Mouse (Mus musculus): ENCODE measurements around the gene Slc39a10.
"Not testable (repeated sequence)": the region's sequence is repeated elsewhere in the genome, so short reads cannot be mapped to it uniquely, and the experiment has no call there.

Slc39a10 gene

DNA sequence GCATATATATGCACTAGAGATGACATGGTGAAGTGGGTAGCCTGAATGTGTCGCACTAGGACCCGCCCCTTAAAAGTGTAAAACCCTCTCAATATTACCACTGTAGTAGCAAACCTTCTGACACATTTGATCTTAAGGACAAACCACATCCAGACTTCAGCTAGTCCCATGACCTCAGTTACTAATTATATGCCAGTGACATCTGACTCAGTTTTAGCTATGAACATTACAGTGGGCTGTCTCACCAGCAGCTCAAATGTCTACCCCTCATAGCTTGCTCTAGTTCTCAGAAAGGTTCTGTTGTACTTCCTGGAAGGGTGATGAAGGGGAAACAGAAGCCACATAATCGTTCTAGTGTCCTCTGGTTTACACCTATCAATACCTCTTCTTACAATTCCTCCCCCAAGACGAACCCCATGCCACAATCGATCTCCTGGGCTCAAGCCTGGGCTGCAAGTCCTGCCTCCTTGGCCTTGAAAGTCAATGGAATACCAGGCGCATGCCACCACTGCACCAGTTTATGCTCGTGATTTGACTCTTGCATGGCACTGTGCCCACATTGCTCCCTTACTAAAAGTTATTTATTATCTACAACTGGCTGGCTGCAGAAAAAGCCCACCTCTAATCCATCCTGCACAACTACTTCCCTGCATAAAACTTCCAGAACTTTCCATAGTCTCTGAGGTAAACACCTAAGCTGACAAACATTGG is 28.3 kb downstream of the Slc39a10 start:
- DNase-seq (ENCODE audit: low spot score in 2 of 2): no peak

DNA sequence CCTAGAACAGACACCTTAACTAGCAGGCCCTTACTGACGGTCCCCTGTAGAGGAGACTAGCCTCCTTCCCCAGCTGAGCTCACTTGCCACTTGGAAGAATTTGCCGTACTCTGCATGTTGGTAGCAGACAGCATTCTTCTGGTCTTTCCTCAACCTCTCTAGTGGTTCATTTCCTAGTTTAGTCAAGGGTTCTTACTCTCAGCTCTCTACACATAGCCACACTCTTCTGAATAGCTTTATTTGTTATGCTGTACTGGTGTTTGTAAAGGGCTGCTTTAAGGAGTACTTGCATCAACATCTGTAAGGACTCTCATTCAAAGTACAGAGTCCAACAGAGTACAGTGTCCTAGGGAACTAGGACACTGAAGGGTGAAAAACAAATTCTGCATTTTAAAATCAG is 29.2 kb downstream of the Slc39a10 start:
- DNase-seq (ENCODE audit: low spot score in 2 of 2): no peak

DNA sequence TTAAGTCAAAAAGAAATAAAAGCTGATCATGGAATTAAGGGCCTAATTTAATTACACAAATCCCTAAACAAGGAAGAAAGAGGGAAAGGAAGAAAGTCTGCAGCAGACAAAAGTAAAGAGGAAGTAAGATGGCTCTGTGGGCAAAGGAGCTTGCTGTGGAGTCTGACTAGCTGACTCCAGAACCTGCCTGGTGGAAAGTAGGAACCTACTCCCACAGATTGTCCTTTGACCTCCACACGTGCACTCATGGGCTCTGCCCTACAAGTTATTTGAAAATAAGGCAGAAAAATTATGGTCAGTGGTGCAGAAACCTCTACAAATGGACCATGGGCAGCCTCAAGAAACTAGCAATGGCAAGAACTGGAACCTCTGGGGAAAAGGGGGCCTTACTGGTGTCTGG is 32.6 kb downstream of the Slc39a10 start:
- no peak for DNase-seq (ENCODE audit: low spot score in 2 of 2)

DNA sequence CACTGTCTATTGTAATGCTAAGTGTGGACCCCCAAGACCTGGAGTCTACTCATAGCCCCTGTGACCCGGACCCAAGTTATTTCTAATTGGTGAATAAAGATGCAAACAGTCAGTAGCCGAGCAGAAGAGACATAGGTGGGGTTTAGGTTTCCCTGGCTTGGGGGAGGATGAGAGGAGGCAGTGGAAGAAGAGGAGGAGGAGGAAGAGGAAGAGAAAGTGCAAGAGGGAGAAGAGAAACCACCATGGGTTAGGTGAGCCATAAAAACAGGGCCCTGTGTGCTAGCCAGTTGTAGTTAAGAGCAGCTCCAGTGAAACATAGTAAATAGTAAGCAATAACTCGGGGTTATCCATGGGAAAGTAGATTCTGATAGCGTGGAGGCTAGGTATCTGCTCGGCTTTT is 34.1 kb downstream of the Slc39a10 start:
- no peak for DNase-seq (ENCODE audit: low spot score in 2 of 2)

DNA sequence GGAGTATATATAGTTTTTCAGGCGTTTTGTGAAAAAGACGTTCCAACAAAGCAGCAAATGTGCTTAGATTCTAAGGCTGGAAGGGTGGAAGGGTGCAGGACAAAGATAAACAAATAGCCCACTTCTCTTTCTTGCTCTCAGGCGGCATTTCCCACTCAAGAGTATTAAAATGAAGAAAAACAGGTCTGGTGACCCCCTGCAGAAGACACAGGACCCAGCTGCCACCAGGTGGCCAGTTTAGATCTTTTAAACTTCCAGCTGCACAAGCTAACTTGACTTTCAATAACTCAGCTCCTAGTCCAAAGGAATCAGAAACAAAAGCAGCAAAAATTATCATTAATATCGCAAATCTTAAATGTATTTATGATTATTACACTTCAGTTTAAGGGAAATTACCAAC is 36.2 kb downstream of the Slc39a10 start:
- no peak for DNase-seq (ENCODE audit: low spot score in 2 of 2)

DNA sequence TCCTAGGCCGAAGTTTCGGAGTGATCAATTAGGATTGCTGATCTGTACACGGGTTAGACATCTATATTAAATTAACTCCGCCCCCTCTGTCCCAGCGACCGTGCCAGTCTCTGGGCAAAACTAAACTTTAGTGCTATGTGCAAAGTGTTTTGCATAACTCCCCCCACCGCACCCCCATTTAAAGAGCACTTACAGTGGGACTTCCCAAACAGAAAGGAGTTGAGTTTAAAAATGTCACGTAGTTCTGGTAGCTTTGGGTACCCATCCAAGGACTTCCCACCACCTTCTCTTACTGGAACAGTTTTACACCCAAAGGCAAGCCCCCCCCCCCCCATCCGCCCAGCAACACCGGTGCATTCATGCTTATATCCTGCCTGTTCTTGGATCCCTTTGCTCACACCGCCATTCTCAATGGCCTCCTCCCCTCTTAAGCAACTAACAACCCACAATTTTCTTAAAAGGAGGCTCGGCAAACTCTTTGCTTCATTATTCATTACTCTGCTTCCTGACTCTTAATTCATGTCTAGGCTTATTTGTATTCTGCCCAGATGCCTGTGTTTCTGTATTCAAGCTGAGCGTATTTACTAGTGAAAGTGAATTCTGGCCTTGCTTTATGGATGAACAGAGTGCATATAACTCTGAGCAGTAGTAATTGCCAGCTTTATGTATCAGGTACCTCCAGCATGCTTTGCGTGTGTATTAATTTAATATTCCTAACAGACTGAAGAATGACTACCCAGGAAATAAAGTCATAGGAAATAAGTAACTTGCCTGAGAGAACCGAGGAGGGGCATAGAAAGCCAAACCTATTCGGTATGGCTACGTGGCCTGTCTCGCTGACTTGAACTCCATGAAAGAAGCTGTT is 38.4 kb downstream of the Slc39a10 start:
- DNase-seq (ENCODE audit: low spot score in 2 of 2): no peak

DNA sequence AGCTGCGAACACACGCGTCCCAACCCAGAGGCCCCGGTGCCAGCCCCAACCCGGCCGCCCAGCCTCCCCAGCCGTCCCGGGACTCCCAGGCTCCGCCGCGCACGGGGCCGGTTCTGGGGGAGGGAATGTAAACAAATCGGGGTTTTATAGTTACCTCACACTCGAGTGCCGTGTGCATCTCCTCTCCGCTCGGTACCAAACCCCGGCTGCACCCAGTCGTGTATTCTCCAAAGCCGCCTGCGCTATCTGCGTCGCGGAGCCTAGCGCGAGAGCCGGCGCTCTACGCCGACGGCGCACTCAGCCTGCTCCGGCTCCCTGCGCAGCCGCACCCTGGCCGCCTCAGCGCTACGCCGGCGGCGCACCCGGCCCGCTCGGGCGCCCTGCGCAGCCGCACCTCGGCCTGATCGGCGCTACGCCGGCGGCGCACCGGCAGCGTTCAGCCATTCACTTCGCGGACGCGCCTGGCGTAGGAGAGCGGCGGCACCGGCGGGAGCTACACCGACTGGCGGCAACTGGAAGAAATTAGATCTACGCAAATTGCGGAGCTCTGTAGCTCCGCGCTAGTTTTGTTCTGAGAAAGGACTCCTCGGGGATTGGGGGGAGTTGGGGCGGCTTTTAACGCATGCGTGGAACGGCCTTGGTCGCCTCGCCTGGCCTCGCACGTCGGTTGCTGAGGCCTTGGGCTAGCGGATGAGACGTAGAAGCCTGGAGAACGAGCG is 39.2 kb downstream of the Slc39a10 start:
- DNase-seq (ENCODE audit: low spot score in 2 of 2): peak; percentile 97 to 98

DNA sequence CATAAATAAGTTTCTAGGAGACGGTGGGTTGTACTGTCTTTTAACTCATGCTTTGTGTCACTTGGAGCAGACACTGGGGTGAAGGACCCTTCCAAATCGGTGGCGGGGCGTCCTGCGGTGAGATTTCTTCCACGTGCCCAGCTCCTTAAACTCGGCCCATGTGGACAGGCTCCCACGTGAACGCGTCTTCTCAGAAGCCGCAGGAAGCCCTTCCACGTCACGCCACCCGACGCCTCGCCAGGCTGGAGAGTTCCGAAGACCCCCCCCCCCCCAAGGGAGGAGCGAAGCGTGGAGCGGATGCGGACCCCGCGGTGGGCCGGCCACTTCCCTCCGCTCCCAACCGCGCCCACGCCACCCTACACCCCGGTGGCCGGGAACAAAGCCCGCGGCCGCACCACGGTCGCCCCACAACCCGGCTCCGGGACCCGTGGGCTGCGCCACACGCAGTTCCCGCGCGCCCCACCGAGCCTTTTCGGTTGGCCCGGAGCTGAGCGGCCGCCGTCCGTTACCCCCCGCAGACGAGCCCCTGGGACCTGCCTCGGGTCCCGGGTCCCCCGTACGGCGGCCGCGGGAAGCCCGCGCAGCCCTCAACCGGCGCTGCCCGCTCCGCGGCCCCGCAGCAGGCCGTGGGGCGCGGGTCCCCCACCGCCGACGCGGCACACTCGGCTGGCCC is 39.9 kb downstream of the Slc39a10 start:
- peak; percentile 71 to 74 for DNase-seq (ENCODE audit: low spot score in 2 of 2)

DNA sequence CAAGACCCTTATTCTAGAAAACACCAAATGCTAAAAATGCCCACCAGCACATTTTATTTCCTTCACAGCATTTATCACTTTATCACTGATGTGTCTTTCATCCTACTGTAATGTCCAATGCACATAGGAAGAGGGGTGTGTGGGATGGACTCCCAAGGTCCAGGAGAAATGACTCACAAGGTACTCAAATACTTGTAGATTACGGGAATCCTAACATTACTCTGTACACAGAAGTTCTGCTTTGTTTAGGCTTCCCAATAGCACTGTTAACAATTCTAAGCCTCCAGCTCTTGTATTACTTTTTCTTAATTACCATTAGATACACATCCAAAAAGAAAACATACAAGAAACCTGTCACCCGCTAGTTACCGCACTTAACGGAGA is 40.4 kb downstream of the Slc39a10 start:
- DNase-seq (ENCODE audit: low spot score in 2 of 2): no peak

DNA sequence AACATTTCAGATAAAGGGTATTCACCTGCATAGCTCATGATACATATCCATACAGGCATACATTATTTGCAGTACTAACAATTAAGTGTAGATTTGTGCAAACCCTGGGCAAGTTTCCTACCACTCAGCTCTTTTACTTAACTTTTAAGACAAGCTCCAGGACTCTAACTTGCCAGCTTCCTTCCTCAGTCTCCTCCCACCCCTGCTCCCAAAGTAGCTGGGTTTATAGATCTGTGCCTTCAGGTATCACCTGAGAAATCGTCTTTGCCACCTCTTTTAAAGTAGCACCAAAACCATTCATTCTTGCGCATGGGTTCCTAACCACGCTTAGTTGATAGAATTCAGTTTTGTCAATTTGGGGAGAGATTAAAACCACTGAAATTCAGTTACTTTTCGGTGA is 41.1 kb downstream of the Slc39a10 start:
- no peak for DNase-seq (ENCODE audit: low spot score in 2 of 2)

DNA sequence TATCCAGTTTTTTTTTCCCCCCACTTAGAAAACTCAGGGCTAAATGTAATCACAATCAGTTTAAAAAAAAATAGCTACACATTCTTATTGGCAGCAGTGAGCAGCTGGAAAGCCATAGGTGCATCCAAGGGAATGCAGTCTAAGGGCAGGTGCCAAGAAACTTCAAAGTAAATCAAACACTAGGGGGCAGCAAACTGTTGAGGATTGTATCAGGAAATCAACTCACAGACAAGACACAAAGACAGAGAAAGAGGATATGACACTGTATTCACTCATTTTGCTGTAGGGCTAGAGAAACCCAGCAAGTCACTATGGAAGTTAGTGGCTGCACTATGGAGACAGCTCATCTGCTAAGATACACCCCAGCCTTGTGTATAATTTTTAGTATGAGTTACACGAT is 42.9 kb downstream of the Slc39a10 start:
- DNase-seq (ENCODE audit: low spot score in 2 of 2): peak in 1 of 2 experiments; percentile 29

DNA sequence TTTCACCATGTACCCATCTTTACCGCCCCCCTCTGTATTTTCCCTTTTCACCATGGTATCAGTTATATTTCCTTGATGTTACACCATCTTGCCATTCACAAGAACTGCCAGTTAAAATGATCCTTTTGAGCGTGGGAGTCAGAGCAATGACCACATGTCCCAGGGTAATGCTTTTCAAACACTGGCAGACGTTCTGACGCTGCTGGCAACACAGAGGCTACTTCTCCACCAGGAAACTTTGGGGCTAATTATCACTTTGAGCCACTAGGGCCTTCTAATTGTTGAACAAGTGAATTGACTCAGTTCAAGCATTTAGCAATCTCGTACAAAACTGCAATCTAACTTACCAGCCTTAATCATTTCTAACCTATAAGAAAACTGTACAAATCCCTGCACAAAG is 47.4 kb downstream of the Slc39a10 start:
- no peak for DNase-seq (ENCODE audit: low spot score in 2 of 2)

DNA sequence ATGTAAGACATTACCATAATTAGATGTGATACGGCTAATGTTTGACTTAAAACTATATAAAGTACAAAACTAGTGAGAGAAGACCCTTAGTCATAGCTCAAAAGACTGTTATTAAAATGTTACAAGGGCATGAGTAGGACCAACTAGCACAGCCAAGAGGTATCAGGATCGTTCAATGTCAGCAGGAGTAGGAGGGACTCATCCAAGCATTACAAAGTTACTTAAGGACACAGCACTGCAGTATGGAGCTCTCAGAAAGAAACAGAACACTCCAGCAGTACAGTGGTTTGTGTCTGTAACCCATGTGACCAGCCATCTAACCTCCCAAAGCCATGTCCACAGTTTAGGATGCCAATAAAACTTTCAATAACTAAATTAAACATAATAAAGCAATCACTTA is 48.4 kb downstream of the Slc39a10 start:
- DNase-seq (ENCODE audit: low spot score in 2 of 2): no peak

DNA sequence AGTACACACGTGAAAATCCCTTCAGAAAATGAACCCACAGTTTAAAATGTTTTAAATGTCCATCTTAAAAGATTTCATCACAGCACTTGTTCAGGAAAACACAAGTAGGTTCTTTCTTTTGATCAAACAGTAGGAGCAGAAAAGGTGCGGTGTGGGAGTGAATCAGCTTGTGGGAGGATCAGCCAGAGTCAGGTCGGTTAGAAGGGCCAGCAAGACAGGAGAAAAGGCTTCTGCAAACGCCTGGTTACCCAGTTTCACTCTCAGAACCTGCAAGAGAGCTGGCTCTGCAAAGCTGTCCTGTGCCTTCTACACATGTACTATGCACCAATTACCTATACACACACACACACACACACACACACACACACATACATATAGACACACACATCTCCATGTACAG is 49.2 kb downstream of the Slc39a10 start:
- no peak for DNase-seq (ENCODE audit: low spot score in 2 of 2)

DNA sequence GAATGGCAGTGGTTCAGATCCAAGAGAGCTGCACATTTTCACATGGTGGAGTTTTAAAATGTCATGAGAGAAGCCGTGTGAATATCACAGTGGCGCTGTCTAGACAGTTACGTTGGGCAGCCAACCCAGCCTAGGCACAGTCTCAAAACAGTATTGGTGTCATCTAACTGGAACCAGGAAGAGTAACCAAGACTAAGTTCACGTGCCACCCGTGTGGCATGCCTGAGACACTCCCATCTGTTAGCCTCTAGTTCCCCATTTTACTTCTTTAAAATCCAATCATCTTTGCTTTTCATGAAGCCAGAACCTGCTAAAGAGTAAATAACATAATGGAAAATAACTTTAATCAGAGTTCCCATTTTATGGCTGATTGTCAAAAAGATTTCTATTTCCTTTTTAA is 60.7 kb downstream of the Slc39a10 start:
- no peak for DNase-seq (ENCODE audit: low spot score in 2 of 2)

DNA sequence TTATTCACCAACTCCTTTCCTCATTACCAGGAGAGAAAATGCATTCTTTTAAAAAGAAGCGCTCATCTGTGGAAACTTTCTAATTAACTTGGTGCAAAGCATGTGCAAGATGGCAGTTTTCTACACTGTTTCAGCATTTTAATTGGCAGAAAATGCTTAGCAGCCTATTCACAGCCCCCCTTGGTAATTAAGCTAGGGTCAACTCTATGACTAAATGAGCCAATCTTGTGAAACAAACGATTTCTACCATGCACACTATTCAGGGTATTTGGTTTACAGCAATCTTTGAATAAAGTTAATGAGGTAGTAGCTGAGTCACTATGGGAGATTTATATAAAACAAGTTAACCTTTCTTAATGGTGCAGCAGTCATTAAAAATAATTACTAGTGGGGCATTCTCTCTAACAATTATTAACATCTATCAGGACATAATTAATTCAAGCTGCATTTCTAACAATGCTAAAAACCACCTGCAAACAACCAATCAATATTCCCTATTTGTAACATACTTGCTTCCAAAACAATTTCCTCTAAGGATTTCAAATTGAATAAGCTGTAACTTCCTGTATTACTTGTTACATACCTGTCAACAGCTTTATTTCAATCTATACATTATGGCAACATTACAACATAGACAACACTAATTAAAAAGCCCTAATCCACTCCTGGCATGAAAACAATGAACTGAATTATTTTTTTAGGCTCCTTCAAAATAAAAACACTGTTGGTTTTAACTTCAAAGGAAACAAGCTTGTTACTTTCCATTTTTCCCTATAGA is 62.4 kb downstream of the Slc39a10 start:
- DNase-seq (ENCODE audit: low spot score in 2 of 2): no peak

DNA sequence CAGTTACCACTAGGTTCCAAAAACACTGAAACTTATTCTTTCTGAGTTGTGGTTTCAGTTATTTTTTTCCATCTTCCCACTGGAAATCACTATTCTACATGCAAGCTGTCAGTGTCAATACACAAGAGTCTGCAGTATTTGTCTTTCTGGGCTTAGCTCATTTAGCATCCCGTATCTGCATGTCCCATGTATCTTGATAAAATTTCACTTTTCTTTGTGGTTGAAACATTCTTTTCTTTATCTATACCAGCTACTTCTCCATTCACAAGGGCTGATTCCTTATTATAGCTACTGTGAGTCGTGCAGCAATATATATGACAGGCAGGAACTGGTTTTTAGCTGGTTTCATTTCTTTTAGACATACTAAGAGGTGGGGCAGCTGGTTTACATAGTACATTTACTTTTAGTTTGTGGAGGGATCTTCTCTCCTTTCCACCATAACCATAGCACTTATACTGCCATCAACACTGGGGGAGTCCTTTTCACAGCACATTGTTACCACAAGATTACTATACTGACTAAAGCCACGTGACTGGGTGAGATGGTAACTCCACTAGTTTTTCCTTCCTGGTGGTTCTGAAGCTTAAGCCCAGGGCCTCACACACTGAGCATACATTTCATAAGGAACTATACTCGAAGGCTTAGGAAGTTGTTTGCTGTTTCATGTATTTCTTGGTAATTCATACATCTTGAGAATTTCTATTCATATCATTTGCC is 70.2 kb downstream of the Slc39a10 start:
- DNase-seq (ENCODE audit: low spot score in 2 of 2): no peak

DNA sequence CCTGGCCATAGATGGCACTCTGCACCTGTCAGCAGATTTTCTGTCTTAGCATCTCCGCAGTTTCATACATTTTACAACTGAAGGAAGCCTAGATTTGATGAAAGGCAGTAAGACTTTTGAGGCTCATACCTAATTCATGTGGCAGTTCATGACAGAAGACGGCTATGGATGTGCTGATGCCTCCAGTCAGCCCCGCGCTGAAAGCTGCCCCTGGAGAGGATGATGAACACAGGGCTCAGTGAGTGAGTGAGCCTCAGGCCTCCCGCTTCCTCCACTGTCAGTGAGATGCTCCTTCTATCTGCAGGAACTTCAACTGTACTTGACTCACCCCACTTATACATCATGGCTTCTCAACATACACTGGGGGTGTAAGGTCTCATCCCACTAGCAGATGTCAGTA is 74.7 kb downstream of the Slc39a10 start:
- no peak for DNase-seq (ENCODE audit: low spot score in 2 of 2)

DNA sequence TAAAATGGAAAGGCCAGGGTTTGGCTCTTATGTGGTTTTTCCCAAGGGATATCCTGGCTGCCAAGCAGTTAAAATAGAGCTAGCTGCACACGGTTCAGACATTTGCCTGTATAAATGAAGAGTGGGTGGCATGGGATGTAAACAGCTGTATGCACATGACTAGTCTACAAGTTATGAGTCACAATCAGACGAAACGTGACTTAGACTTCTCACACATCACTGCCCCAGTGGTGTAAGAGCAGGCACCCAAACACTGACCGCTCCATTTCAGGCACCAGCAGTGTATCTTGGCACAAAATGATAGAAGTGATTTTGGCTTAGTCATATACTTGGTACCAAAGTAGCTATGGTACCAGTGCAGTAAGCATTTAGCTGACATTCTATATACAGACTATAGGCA is 84.0 kb downstream of the Slc39a10 start:
- DNase-seq (ENCODE audit: low spot score in 2 of 2): not testable (repeated sequence)

DNA sequence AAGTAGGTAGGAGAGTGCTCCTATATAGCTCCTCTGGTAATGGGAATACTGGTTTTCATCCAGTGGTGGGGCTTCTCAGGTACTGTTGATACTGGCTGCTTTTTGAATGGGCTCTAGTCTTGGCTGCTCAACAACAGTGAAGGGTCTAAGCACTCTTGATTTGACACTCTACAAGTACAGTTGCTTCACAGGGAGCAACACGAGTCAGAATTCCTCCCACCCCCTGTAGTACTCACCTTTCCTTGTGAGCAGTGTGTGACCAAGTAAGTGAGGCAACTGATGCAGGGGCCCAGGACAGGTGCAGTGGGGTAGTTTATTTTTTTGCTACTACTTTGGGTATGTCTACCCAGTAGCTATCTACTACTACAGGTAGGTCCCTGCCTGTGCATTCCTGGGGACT is 87.6 kb downstream of the Slc39a10 start:
- DNase-seq (ENCODE audit: low spot score in 2 of 2): no peak

DNA sequence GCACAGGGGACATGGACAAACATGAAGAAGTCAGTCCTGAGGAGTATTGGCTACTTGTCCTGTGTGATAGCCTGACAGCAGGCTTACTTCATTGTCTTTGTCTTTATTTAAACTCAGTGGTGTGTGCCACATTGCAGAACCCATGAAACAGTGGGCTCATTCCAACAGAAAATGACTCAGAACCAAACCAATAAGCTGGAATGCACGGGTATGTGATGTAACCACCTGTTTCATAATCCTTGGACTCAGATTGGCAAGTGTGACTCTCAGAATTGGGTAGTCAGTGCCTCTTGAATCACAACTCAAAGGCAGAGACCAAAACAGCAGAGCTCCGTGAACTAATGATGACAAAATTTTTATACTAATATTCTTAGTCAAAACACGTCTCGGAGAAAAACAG is 110.4 kb downstream of the Slc39a10 start:
- not testable (repeated sequence) for DNase-seq (ENCODE audit: low spot score in 2 of 2)

All from urinary bladder, postnatal 4 days (tissue).